Mouse (Mus musculus): ENCODE measurements around the gene Leng1. TPM values are rescaled to one million over a fixed set of nuclear protein-coding genes. Genes with fewer than 3 reads are reported as not detected.
A peak's percentile ranks its signal among the peaks of the same experiment; 100 is the strongest.

Leng1 gene
- total RNA-seq, 4 experiments from 2014 or later, result 2.8 to 4.8 (median 3.7) TPM

GRCm38 (mm10) chr7:3630478-3630815 is 35.2 kb downstream of the Leng1 start:
- no peak for DNase-seq (ENCODE audit: low spot score in 2 of 2)

GRCm38 (mm10) chr7:3629543-3630477 is 35.8 kb downstream of the Leng1 start, which contains the start of the genes Tfpt and Prpf31:
Gene Tfpt, minus strand, starts transcription at chr7:3629929.
Gene Prpf31, plus strand, starts transcription at chr7:3629985.
- DNase-seq (ENCODE audit: low spot score in 2 of 2), result peak; percentile 80 to 85

- no peak for DNase-seq (ENCODE audit: low spot score in 2 of 2)
These were observed 36.6 kb downstream of the Leng1 start for GRCm38 (mm10) chr7:3629030-3629429.

- DNase-seq (ENCODE audit: low spot score in 2 of 2), result peak; percentile 72 to 82
These were observed 48.2 kb downstream of the Leng1 start, which contains the start of gene Ndufa3 for GRCm38 (mm10) chr7:3617242-3617995. Gene Ndufa3, plus strand, starts transcription at chr7:3617373.

GRCm38 (mm10) chr7:3616389-3617241 is 49.0 kb downstream of the Leng1 start:
- no peak for DNase-seq (ENCODE audit: low spot score in 2 of 2)

GRCm38 (mm10) chr7:3616057-3616388 is 49.6 kb downstream of the Leng1 start, which contains the start of gene Oscar:
Gene Oscar, minus strand, starts transcription at chr7:3616157.
- DNase-seq (ENCODE audit: low spot score in 2 of 2), result no peak

- no peak for DNase-seq (ENCODE audit: low spot score in 2 of 2)
These were observed 51.6 kb downstream of the Leng1 start for GRCm38 (mm10) chr7:3614021-3614420.

GRCm38 (mm10) chr7:3611006-3611405 is 54.6 kb downstream of the Leng1 start:
- DNase-seq (ENCODE audit: low spot score in 2 of 2), result no peak

- DNase-seq (ENCODE audit: low spot score in 2 of 2), result no peak
These were observed 55.2 kb downstream of the Leng1 start for GRCm38 (mm10) chr7:3610437-3610836.

Small RNAs within 50 kb of the gene (microRNA-seq; reads per million reads assigned to microRNA genes)
- gene Mir3572, result not detected

Other genes starting within 250 kb of the Leng1 start
- 100 to 1,000 TPM; 113 to 158 (median 136) TPM for gene Cacng6, start 241.6 kb downstream of the Leng1 start, total RNA-seq (2022)
- gene Tarm1, start 163.2 kb downstream of the Leng1 start, total RNA-seq (2022), result not detected
- not detected for gene Oscar, start 49.7 kb downstream of the Leng1 start, total RNA-seq (2022)
- 1,000 to 10,000 TPM; 1,040 to 1,135 (median 1,076) TPM for gene Ndufa3, start 48.5 kb downstream of the Leng1 start, total RNA-seq (2022)
- 10 to 100 TPM; 10.9 to 13.9 (median 13.3) TPM for gene Tfpt, start 35.9 kb downstream of the Leng1 start, total RNA-seq (2022)
- gene Prpf31, start 35.9 kb downstream of the Leng1 start, total RNA-seq (2022), result 10 to 100 TPM; 17.5 to 24.7 (median 20.8) TPM
- 10 to 100 TPM; 13.2 to 17.7 (median 14.8) TPM for gene Cnot3, start 20.6 kb downstream of the Leng1 start, total RNA-seq (2022)
- gene Tmc4, start 11.7 kb upstream of the Leng1 start, total RNA-seq (2022), result under 1 TPM in 3 of 4 experiments, not detected in 1; 0.27 to 0.97 (median 0.40) TPM
- gene Tsen34, start 27.0 kb upstream of the Leng1 start, total RNA-seq (2022), result 10 to 100 TPM; 25.3 to 34.0 (median 29.0) TPM
- 10 to 100 TPM in 1 of 4 experiments, 1 to 10 TPM in 3; 6.7 to 10.3 (median 8.2) TPM for gene Mboat7, start 27.7 kb upstream of the Leng1 start, total RNA-seq (2022)
- gene Rps9, start 38.2 kb upstream of the Leng1 start, total RNA-seq (2022), result 100 to 1,000 TPM; 403 to 496 (median 426) TPM
- gene Pirb, start 54.6 kb upstream of the Leng1 start, total RNA-seq (2022), result under 1 TPM; 0.15 to 0.63 (median 0.33) TPM
- under 1 TPM in 1 of 4 experiments, not detected in 3; 0.20 TPM for gene Gm15448, start 159.8 kb upstream of the Leng1 start, total RNA-seq (2022)
- gene Pira2, start 179.2 kb upstream of the Leng1 start, total RNA-seq (2022), result not detected
- not detected for gene Gm14548, start 232.3 kb upstream of the Leng1 start, total RNA-seq (2022)
- gene Lilra6, start 249.7 kb upstream of the Leng1 start, total RNA-seq (2022), result under 1 TPM in 2 of 4 experiments, not detected in 2; 0.17 to 0.19 TPM

Measured in gastrocnemius, adult 8-10 months (tissue).